Mouse (Mus musculus) layer of hippocampus, postnatal 25 days (tissue): ENCODE measurements at regions not wholly inside any gene's neighbourhood (a gene's known extent, or its start where the extent isn't known, plus 50 kb on each side); places are given as distances from the start of the nearest gene placed in this dataset.
A peak's percentile ranks its signal among the peaks of the same experiment; 100 is the strongest.

Source experiments
- DNase-seq, 2 experiments: peaks; one replicate each; pipeline ENCODE4 v3.0.0; 2022; ENCODE audit warnings: mixed read lengths in 2 of 2, low spot score in 1 of 2; ENCODE audit errors: extremely low spot score in 1 of 2

- DNase-seq, result no peak
Observed at GRCm38 (mm10) chr10:96479786-96480185, 137.0 kb upstream of the Btg1 start.

- peak in 1 of 2 experiments; percentile 16 for DNase-seq
Observed at GRCm38 (mm10) chr10:96480453-96481324, 136.1 kb upstream of the Btg1 start.

- no peak for DNase-seq
Observed at GRCm38 (mm10) chr10:96481325-96481638, 135.5 kb upstream of the Btg1 start.

- no peak for DNase-seq
Observed at GRCm38 (mm10) chr10:96486724-96487123, 130.1 kb upstream of the Btg1 start.

- no peak for DNase-seq
Observed at GRCm38 (mm10) chr10:96493706-96494105, 123.1 kb upstream of the Btg1 start.

GRCm38 (mm10) chr10:96496700-96497099 is 120.1 kb upstream of the Btg1 start:
- no peak for DNase-seq

- no peak for DNase-seq
Observed at GRCm38 (mm10) chr10:96497482-96497881, 119.3 kb upstream of the Btg1 start.

GRCm38 (mm10) chr10:96499274-96499673 is 117.5 kb upstream of the Btg1 start:
- no peak for DNase-seq

- no peak for DNase-seq
Observed at GRCm38 (mm10) chr10:96502090-96502728, 114.6 kb upstream of the Btg1 start.

GRCm38 (mm10) chr10:96502736-96503135 is 114.1 kb upstream of the Btg1 start:
- DNase-seq, result no peak

- DNase-seq, result no peak
Observed at GRCm38 (mm10) chr10:96504340-96504739, 112.5 kb upstream of the Btg1 start.

- DNase-seq, result no peak
Observed at GRCm38 (mm10) chr10:96515164-96515922, 101.5 kb upstream of the Btg1 start.

- DNase-seq, result no peak
Observed at GRCm38 (mm10) chr10:96515923-96516258, 100.9 kb upstream of the Btg1 start.

GRCm38 (mm10) chr10:96519411-96519810 is 97.4 kb upstream of the Btg1 start:
- DNase-seq, result no peak

GRCm38 (mm10) chr10:96520995-96521760 is 95.6 kb upstream of the Btg1 start:
- no peak for DNase-seq

- no peak for DNase-seq
Observed at GRCm38 (mm10) chr10:96523967-96524801, 92.6 kb upstream of the Btg1 start.

- DNase-seq, result no peak
Observed at GRCm38 (mm10) chr10:96527864-96528263, 88.9 kb upstream of the Btg1 start.

GRCm38 (mm10) chr10:96534547-96535124 is 82.2 kb upstream of the Btg1 start:
- DNase-seq, result no peak

- no peak for DNase-seq
Observed at GRCm38 (mm10) chr10:96535461-96535860, 81.3 kb upstream of the Btg1 start.
